Mouse (Mus musculus): ENCODE data around the gene Camkv.

Camkv gene

DNA sequence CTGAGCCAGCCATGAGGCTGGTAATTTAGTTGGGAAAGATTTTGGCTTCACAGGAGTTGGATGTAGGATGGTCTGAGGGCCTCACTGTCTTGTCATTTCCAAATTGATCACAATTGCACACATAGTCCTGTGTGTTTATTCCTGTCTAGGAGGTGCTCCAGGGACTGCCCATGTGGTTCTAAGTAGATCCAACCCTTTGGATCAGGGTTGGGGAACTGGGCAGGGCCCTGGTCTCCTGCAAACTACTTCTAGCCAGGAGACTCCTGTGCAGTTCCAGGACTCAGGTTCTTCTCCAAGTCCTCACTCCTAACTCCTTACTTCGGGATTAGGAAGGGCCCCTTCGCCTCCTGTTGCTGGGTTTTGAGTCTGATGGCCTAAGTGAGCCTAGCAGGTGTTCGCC is at the start of gene Camkv:
TSS of gene Camkv (plus strand) at position 301 of the 400 bp plus-strand sequence.
- no peak for DNase-seq (ENCODE audit: low spot score)

DNA sequence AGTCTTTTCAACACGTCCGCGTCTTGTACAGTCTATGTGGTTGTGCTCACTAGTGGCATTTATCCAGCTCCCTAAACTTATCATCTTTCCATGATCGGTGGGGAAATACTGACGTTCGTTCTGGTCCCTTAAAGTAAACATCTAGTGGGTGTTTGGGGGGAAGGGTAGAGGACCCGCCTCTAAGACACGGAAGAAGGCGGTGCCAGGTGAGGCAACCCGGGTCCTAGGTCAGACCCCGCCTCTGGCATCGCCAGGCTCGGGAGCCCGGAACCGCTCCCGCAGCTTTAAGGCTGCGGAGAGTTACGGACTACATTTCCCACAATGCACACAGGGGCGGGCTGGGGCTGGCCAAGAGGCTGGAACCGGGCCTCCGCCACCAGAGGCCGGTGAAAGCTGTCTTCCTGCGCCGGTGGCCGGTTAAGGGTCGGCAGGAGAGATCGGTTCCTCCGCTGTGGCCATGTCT is 47.6 kb upstream of the Camkv start, which contains the start of gene Mon1a:
TSS of gene Mon1a (plus strand) at position 348 of the 463 bp plus-strand sequence.
- peak; percentile 81 for DNase-seq (ENCODE audit: low spot score)

DNA sequence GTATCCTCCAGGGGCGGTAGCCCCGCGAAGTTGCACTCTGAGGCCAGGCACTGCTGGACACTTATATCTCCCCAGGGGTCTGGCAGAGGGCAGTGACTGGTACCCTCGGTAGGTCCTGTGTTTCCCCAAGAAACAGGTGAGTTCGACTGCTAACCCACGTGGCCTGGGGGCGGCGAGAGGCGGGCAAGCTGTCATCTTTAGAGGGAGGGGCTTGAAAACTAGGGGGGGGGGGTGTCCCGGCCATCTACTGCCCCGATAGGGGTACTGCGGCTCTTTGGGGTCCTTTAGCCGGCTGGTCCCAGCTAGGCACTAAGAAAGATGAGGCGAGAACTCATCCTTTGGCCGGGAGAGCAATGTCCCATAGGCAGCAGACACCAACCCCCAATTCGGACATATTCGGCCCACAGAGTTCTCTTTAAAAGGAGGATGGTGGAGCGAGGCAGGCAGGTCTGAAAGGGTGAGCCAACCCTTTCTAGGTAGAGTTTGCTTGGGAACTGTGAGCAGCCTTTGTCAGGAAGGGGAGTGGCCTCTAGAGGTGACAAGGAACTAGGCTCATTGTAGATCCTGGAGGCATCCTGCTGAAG is 47.1 kb upstream of the Camkv start:
- DNase-seq (ENCODE audit: low spot score): no peak

DNA sequence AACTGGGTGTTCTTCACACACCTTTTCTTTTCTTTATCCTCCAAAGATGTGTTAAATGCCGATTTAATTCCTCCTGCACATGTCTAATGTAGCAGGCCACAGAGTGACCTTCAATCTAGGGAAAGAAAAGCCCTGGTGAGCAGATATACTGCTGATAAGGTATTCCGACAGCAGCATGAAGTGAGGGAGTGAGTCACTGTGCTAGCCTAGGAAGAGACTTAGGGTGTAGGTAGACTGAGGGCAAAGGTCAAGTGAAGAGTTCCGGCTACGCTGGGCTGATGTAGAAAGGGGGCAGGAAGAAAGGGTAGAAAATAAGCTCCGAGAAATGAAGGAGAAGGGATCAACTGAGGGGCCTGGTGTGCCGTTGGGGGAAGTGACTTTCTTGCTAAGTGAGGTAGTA is 45.2 kb upstream of the Camkv start:
- DNase-seq (ENCODE audit: low spot score): no peak

DNA sequence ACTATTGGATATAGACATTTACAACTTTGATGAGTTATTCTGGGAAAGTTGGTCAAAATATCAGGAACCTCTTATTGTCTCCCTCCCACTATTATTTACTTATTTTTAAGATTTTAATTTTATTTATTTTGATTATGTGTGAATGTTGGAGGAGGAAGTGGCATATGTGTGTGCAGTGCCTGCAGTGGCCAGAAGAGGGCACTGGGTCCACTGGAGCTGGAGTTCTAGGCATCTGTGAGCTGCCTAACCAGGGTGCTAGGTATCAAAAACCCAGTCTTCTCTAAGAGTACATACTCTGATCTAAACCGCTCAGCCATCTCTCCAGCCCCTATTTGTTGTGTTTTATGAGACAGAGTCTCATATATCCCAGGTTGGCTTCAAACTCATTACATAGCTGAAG is 44.5 kb upstream of the Camkv start:
- no peak for DNase-seq (ENCODE audit: low spot score)

DNA sequence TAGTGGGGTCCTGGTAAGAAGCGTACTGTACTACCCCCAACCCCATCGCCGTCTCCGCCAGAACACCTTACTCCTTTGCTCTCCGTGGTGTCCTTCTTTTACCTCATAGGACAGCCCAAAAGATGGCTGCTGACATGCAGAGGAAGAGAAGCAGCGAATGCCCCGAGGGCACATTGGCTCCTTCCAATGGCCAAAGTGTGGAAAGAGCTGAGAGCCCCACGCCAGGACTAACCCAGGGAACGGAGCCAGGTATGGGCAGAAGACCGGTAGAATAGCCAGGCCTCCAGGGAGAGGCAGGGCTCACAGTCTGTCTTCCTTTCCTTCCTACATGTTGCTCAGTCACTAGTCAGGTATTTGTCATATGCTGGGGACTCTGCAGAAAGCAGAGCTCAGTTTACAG is 36.9 kb upstream of the Camkv start:
- no peak for DNase-seq (ENCODE audit: low spot score)

DNA sequence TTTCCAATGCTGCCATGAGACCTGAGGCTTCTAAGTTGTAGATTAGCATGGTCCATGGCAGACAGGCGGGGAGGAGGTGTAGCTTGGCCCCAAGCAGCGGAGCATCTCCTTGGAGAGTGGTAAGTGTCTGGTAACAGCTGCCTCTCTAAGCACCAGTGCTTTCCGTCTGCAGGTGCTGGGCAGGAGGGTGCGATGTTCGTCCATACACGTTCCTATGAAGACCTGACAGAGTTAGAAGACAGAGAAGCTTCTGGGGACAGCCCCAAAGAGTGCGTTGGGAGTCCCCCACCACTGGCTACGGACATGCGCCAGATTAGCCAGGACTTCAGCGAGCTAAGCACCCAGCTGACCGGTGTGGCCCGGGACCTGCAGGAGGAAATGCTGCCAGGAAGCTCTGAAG is 35.6 kb upstream of the Camkv start:
- DNase-seq (ENCODE audit: low spot score): no peak

GRCm38 (mm10) chr9:107900840-107901626 is 34.4 kb upstream of the Camkv start:
- peak; percentile 83 for DNase-seq (ENCODE audit: low spot score)

DNA sequence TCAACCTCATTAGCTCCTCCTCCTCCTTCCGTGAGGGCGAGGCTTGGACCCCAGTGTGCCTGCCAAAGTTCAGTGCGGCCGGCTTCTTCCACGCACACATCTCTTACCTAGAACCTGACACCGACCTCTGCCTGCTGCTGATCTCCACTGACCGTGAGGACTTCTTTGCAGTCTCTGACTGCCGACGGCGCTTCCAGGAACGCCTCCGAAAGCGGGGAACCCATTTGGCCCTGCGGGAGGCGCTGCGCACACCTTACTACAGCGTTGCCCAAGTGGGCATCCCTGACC is 33.9 kb upstream of the Camkv start:
- no peak for DNase-seq (ENCODE audit: low spot score)

DNA sequence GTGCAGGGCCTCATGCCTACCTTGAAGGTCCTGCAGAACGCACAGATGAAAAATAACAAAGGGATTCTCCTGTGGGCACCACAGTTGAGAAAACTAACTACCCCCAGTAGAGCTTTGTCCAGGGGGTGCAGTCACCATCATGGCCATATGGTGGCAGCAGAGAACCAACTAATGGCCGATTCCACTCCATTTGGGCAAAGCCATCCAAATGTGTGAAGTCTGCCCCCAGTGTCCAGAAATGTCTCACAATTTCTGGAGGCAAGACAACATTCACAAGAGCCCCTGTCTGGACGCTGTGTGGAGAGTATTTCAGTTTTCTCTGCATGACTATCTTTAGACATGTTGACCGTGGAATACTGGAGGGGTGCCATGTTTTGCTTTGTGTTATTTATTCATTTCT is 30.7 kb upstream of the Camkv start:
- peak; percentile 93 for DNase-seq (ENCODE audit: low spot score)

- DNase-seq (ENCODE audit: low spot score): peak; percentile 89
Measured at GRCm38 (mm10) chr9:107906252-107906966, 29.1 kb upstream of the Camkv start, which contains the start of gene Mst1r. Gene Mst1r, plus strand, starts transcription at chr9:107906873.

GRCm38 (mm10) chr9:107906967-107907800 is 28.3 kb upstream of the Camkv start:
- no peak for DNase-seq (ENCODE audit: low spot score)

- no peak for DNase-seq (ENCODE audit: low spot score)
Measured at GRCm38 (mm10) chr9:107907801-107908120, 27.7 kb upstream of the Camkv start.

DNA sequence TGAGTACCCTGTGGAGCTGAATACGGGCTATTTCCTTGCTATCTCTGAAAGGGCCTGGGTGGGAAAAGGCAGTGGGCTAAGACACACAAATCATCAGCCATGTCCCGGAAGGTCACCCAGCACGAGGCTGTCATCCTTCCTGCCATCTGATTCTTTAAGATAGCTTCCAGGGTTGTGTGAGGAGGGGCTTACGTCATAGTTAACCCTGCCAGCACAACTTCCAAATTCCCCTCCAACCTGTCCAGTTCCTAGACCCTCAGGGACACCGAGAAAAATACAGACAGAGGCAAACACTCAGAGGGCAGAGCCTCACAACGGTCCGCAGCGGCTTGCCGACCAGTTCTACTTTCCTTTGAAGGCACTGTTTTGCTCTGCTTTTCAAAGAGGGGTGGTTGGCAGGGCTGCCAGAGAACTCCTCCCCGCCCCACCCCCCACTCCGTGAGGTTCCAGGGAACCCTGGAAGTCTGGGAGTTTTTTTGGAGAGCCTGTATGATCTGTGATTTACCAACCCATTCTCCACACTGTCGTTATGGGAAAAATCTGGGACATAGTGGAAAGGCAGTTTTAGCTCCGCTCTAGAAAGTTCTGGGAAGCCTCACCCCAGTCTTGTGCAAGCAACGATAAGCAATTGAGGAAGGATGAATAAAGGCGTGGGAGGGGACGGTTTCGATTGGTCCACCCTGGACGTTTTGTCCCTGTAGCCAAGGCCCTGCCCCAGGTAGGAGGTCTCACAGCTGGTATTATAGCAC is 26.9 kb upstream of the Camkv start:
- no peak for DNase-seq (ENCODE audit: low spot score)

- DNase-seq (ENCODE audit: low spot score): no peak
Measured at GRCm38 (mm10) chr9:107910025-107910769, 25.3 kb upstream of the Camkv start.

GRCm38 (mm10) chr9:107914764-107915420 is 20.6 kb upstream of the Camkv start:
- no peak for DNase-seq (ENCODE audit: low spot score)

- no peak for DNase-seq (ENCODE audit: low spot score)
Measured at GRCm38 (mm10) chr9:107917895-107918608, 17.4 kb upstream of the Camkv start.

DNA sequence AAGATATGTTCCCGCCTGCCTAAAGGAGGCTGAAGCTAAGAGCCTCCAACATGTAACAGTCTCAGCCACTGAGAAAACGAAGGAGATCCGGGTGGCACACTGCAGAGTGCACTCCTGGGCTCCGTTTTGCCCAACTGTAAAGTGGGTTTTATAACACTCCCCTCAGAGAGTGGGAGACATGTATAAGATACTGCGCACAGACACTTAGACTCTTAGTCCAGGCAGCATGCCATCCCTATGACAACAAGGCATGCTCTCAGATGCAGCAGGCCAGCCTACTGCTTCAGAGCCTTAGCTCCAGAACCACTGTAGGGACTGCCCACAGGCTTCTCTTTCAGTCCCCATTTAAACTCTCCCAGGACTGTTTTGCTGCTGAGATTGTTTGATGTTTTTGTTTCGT is 16.6 kb upstream of the Camkv start:
- no peak for DNase-seq (ENCODE audit: low spot score)

- no peak for DNase-seq (ENCODE audit: low spot score)
Measured at GRCm38 (mm10) chr9:107919441-107919840, 16.0 kb upstream of the Camkv start.

DNA sequence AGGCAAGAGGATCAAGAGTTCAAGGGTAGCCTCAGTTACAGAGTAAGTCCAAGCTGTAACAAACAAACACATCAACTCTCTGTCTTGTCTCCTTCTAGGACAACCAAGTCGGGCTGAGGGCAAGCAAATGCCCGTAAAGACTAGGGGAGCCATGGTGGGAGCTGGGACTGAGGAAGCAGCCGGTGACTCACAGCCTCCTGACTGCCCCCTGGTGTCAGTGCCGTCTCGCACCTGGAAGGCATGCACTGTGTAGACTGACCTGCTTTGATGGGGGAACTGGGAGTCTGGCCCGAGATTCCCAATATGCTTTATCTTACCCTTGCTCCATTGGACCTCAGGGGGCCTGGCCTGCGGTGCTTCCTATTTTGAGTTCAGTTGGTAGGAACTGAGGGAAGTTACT is 12.5 kb upstream of the Camkv start:
- DNase-seq (ENCODE audit: low spot score): peak; percentile 78
